Mouse (Mus musculus) thymus, adult 2 months (tissue): ENCODE results near the gene Slc4a4. TPM values are rescaled to one million over a fixed set of nuclear protein-coding genes. Genes with fewer than 3 reads are reported as not detected.

Experiments
- DNase-seq: peaks from one replicate; pipeline ENCODE4 v3.0.0; 2021
- H3K27ac ChIP-seq: fragments of 200-500 bp; 2 replicates; pipeline ENCODE4 v1.5.1; 2012; ENCODE audit warnings: low read length, control low read depth; ENCODE audit not compliant: control insufficient read depth, insufficient read depth
- H3K27me3 ChIP-seq: fragments of 200-500 bp; 2 replicates; pipeline ENCODE4 v1.6.1; 2012; ENCODE audit warnings: mild to moderate bottlenecking, low read length, moderate library complexity, mixed read lengths; ENCODE audit not compliant: control insufficient read depth, insufficient read depth
- H3K36me3 ChIP-seq: fragments of 200-500 bp; 2 replicates; pipeline ENCODE4 v1.6.1; 2012; ENCODE audit warnings: mild to moderate bottlenecking, low read length, moderate library complexity; ENCODE audit not compliant: control insufficient read depth, insufficient read depth
- H3K4me1 ChIP-seq: fragments of 200-500 bp; replicated peaks from 2 replicates; pipeline ENCODE4 v1.6.1; 2012; ENCODE audit warnings: low read length; ENCODE audit not compliant: control insufficient read depth, insufficient read depth
- H3K4me3 ChIP-seq: fragments of 200-500 bp; 2 replicates; pipeline ENCODE4 v1.5.1; 2012; ENCODE audit warnings: mild to moderate bottlenecking, low read length, control low read depth, moderate library complexity; ENCODE audit not compliant: control insufficient read depth, insufficient read depth
- CTCF ChIP-seq: fragments of 200-500 bp; IDR thresholded peaks from 2 replicates; pipeline ENCODE4 v1.5.1; 2012; ENCODE audit warnings: mild to moderate bottlenecking, control low read depth, low read length, moderate library complexity, borderline replicate concordance; ENCODE audit not compliant: control insufficient read depth, poor library complexity, insufficient read depth; ENCODE audit errors: extremely low read depth
- POLR2A ChIP-seq: fragments of 200-500 bp; IDR thresholded peaks from 2 replicates; pipeline ENCODE4 v1.6.1; 2012; ENCODE audit warnings: mild to moderate bottlenecking, low read length, control low read depth, moderate library complexity; ENCODE audit not compliant: control insufficient read depth, poor library complexity, insufficient read depth; ENCODE audit errors: extremely low read depth
- WGBS: fragments of 180-500 bp; shearing (Covaris S2); methylation state at CpG from one replicate; pipeline ENCODE4 v1.1.7; 2018; 5-methylcytosine and 5-hydroxymethylcytosine counted together
- polyA plus RNA-seq: library from polyadenylated mRNA; depleted of rRNA; stranded (reverse); fragments of >200 nt; gene quantifications from 2 replicates; pipeline ENCODE4 v1.2.3, GENCODE M21; 2012

The Slc4a4 gene
- polyA plus RNA-seq, 1 experiment = 2.0 TPM

- Histone ChIP-seq H3K36me3 (no peaks in the 10 kb centered on the region), H3K27me3 (no peaks in the 10 kb centered on the region), H3K27ac (no peak overlapping the region), H3K4me3 (peak overlapping the region; percentile 7; the same call in 1 of the 2 replicates), H3K4me1 (no peaks in the 10 kb centered on the region)
- TF ChIP-seq CTCF (no peak), POLR2A (no peak)
- WGBS = 16% methylated on average over 17 of the region's 17 CpGs
- no peak for DNase-seq
Observed at GRCm38 (mm10) chr5:88952757-88953577, 66.3 kb downstream of the Slc4a4 start.

- Histone ChIP-seq H3K27me3 (no peaks in the 10 kb centered on the region), H3K27ac (no peak overlapping the region), H3K36me3 (no peaks in the 10 kb centered on the region), H3K4me1 (no peaks in the 10 kb centered on the region), H3K4me3 (no peak overlapping the region)
- no peak for TF ChIP-seq CTCF
- no peak for TF ChIP-seq POLR2A
- DNase-seq = no peak
- 98% methylated on average over 5 of the region's 5 CpGs for whole genome bisulfite sequencing
Observed at GRCm38 (mm10) chr5:88957735-88958134, 71.1 kb downstream of the Slc4a4 start.

GRCm38 (mm10) chr5:88958966-88959365 is 72.3 kb downstream of the Slc4a4 start:
- no peaks in the 10 kb centered on the region for H3K27me3 ChIP-seq
- WGBS = 98% methylated on average over 5 of the region's 5 CpGs
- no peak overlapping the region for H3K27ac ChIP-seq
- H3K36me3 ChIP-seq = no peaks in the 10 kb centered on the region
- TF ChIP-seq POLR2A (no peak), CTCF (no peak)
- no peaks in the 10 kb centered on the region for H3K4me1 ChIP-seq
- H3K4me3 ChIP-seq = no peak overlapping the region
- DNase-seq = no peak

- Histone ChIP-seq H3K27ac (no peak overlapping the region), H3K4me3 (no peak overlapping the region), H3K36me3 (no peaks in the 10 kb centered on the region), H3K27me3 (no peaks in the 10 kb centered on the region), H3K4me1 (no peaks in the 10 kb centered on the region)
- DNase-seq = no peak
- 85% methylated on average over 6 of the region's 6 CpGs for WGBS
- TF ChIP-seq POLR2A (no peak), CTCF (no peak)
Observed at GRCm38 (mm10) chr5:88959412-88959811, 72.8 kb downstream of the Slc4a4 start.

GRCm38 (mm10) chr5:88960342-88961105 is 73.9 kb downstream of the Slc4a4 start:
- no peak for TF ChIP-seq CTCF
- no peak for TF ChIP-seq POLR2A
- Histone ChIP-seq H3K4me1 (no peaks in the 10 kb centered on the region), H3K36me3 (no peaks in the 10 kb centered on the region), H3K27ac (no peak overlapping the region), H3K4me3 (no peak overlapping the region), H3K27me3 (no peaks in the 10 kb centered on the region)
- no peak for DNase-seq
- WGBS = 92% methylated on average over 5 of the region's 5 CpGs

GRCm38 (mm10) chr5:88961351-88961761 is 74.7 kb downstream of the Slc4a4 start:
- TF ChIP-seq CTCF (no peak), POLR2A (no peak)

More at GRCm38 (mm10) chr5:88961351-88961761, 74.7 kb downstream of the Slc4a4 start:
- Histone ChIP-seq H3K27ac (no peak overlapping the region), H3K27me3 (no peaks in the 10 kb centered on the region), H3K4me1 (no peaks in the 10 kb centered on the region), H3K4me3 (no peak overlapping the region), H3K36me3 (no peaks in the 10 kb centered on the region)
- 52% methylated on average over 7 of the region's 7 CpGs for WGBS
- DNase-seq = no peak
